Mouse (Mus musculus): ENCODE data around the gene Lama4. TPM values are rescaled to one million over a fixed set of nuclear protein-coding genes. Genes with fewer than 3 reads are reported as not detected.

The Lama4 gene
- polyA plus RNA-seq, 1 experiment from 2014 or later = 73.9 TPM

- Histone ChIP-seq H3K36me3 (peaks cover 61% of the 10 kb centered on the region), H3K4me3 (replicated peaks) (no peak overlapping the region), H3K9ac (no peak overlapping the region), H3K4me2 (no peak overlapping the region), H3K9me3 (replicated peaks) (no peaks in the 10 kb centered on the region), H3K27ac (no peak overlapping the region), H3K27me3 (no peaks in the 10 kb centered on the region), H3K4me1 (peaks cover 12% of the 10 kb centered on the region)
- 90% methylated on average over 6 of the region's 6 CpGs for WGBS
- no peak for ATAC-seq (replicated peaks; ENCODE audit: low FRiP score)
Observed at GRCm38 (mm10) chr10:39138761-39139160, 173.4 kb downstream of the Lama4 start.

- H3K9me3 ChIP-seq (replicated peaks) = no peaks in the 10 kb centered on the region
- no peak overlapping the region for H3K27ac ChIP-seq
- H3K4me2 ChIP-seq = no peak overlapping the region
- no peak overlapping the region for H3K4me3 ChIP-seq (replicated peaks)
- no peak for ATAC-seq (replicated peaks; ENCODE audit: low FRiP score)
- peaks cover 80% of the 10 kb centered on the region for H3K36me3 ChIP-seq
- H3K9ac ChIP-seq = no peak overlapping the region
- 0 out of 2 replicates have a peak, but pooled peaks cover under 1% of the 10 kb centered on the region for H3K4me1 ChIP-seq
- H3K27me3 ChIP-seq = no peaks in the 10 kb centered on the region
- 75% methylated on average over 14 of the region's 14 CpGs for WGBS
Observed at GRCm38 (mm10) chr10:39140843-39141242, 175.5 kb downstream of the Lama4 start.

GRCm38 (mm10) chr10:39141401-39141800 is 176.1 kb downstream of the Lama4 start:
- no peaks in the 10 kb centered on the region for H3K9me3 ChIP-seq (replicated peaks)
- peaks cover 86% of the 10 kb centered on the region for H3K36me3 ChIP-seq
- 93% methylated on average over 2 of the region's 2 CpGs for WGBS
- H3K27me3 ChIP-seq = no peaks in the 10 kb centered on the region
- H3K4me2 ChIP-seq = no peak overlapping the region
- H3K4me3 ChIP-seq (replicated peaks) = no peak overlapping the region
- H3K4me1 ChIP-seq = no peaks in the 10 kb centered on the region
- no peak overlapping the region for H3K27ac ChIP-seq
- ATAC-seq (replicated peaks; ENCODE audit: low FRiP score) = no peak
- H3K9ac ChIP-seq = no peak overlapping the region

- H3K4me3 ChIP-seq (replicated peaks) = no peak overlapping the region
- WGBS = 88% methylated on average over 12 of the region's 12 CpGs
- peaks cover 88% of the 10 kb centered on the region for H3K36me3 ChIP-seq
- H3K27me3 ChIP-seq = no peaks in the 10 kb centered on the region
- H3K4me2 ChIP-seq = no peak overlapping the region
- no peak overlapping the region for H3K27ac ChIP-seq
- H3K9me3 ChIP-seq (replicated peaks) = no peaks in the 10 kb centered on the region
- no peak for ATAC-seq (replicated peaks; ENCODE audit: low FRiP score)
- no peak overlapping the region for H3K9ac ChIP-seq
- no peaks in the 10 kb centered on the region for H3K4me1 ChIP-seq
Observed at GRCm38 (mm10) chr10:39142216-39142615, 176.9 kb downstream of the Lama4 start.

- WGBS = 72% methylated on average over 5 of the region's 5 CpGs
- Histone ChIP-seq H3K4me3 (replicated peaks) (no peak overlapping the region), H3K9me3 (replicated peaks) (no peaks in the 10 kb centered on the region), H3K27ac (no peak overlapping the region), H3K36me3 (peaks cover 14% of the 10 kb centered on the region; the same call in 1 of the 2 replicates), H3K4me2 (no peak overlapping the region), H3K9ac (no peak overlapping the region), H3K4me1 (no peaks in the 10 kb centered on the region), H3K27me3 (no peaks in the 10 kb centered on the region)
- no peak for ATAC-seq (replicated peaks; ENCODE audit: low FRiP score)
Observed at GRCm38 (mm10) chr10:39156719-39157118, 191.4 kb downstream of the Lama4 start.

- no peaks in the 10 kb centered on the region for H3K27me3 ChIP-seq
- no peak overlapping the region for H3K27ac ChIP-seq
- H3K4me2 ChIP-seq = no peak overlapping the region
- no peak overlapping the region for H3K9ac ChIP-seq
- H3K36me3 ChIP-seq = peaks cover 14% of the 10 kb centered on the region; the same call in 1 of the 2 replicates
- no peak for ATAC-seq (replicated peaks; ENCODE audit: low FRiP score)
- WGBS = 85% methylated on average over 1 of the region's 1 CpGs
- H3K9me3 ChIP-seq (replicated peaks) = no peaks in the 10 kb centered on the region
- peaks cover 3% of the 10 kb centered on the region; the same call in 1 of the 2 replicates for H3K4me1 ChIP-seq
- H3K4me3 ChIP-seq (replicated peaks) = no peak overlapping the region
Observed at GRCm38 (mm10) chr10:39157321-39157720, 192.0 kb downstream of the Lama4 start.

- H3K9me3 ChIP-seq (replicated peaks) = no peaks in the 10 kb centered on the region
- peaks cover 7% of the 10 kb centered on the region; the same call in 1 of the 2 replicates for H3K36me3 ChIP-seq
- H3K4me2 ChIP-seq = no peak overlapping the region
- peaks cover 12% of the 10 kb centered on the region for H3K4me1 ChIP-seq
- H3K9ac ChIP-seq = no peak overlapping the region
- 63% methylated on average over 12 of the region's 12 CpGs for WGBS
- no peaks in the 10 kb centered on the region for H3K27me3 ChIP-seq
- no peak overlapping the region for H3K4me3 ChIP-seq (replicated peaks)
- no peak overlapping the region for H3K27ac ChIP-seq
- no peak for ATAC-seq (replicated peaks; ENCODE audit: low FRiP score)
Observed at GRCm38 (mm10) chr10:39158306-39158705, 193.0 kb downstream of the Lama4 start.

Other genes starting within 250 kb of the Lama4 start
- not detected in 2 replicates for gene Rfpl4b, start 143.7 kb upstream of the Lama4 start, polyA plus RNA-seq (2015; fragmentation: Nextera tagmentation; extraction: Ambion mirVana)
- 13.9 and 14.4 TPM in 2 replicates for gene Fam229b, start 168.4 kb downstream of the Lama4 start, polyA plus RNA-seq (2015; fragmentation: Nextera tagmentation; extraction: Ambion mirVana)
- gene Tube1, start 168.5 kb downstream of the Lama4 start, polyA plus RNA-seq (2015; fragmentation: Nextera tagmentation; extraction: Ambion mirVana) = 15.6 and 16.2 TPM in 2 replicates
- gene Ccn6, start 198.3 kb downstream of the Lama4 start, polyA plus RNA-seq (2015; fragmentation: Nextera tagmentation; extraction: Ambion mirVana) = 0.36 and 0.40 TPM in 2 replicates